In the genomic region with DNA sequence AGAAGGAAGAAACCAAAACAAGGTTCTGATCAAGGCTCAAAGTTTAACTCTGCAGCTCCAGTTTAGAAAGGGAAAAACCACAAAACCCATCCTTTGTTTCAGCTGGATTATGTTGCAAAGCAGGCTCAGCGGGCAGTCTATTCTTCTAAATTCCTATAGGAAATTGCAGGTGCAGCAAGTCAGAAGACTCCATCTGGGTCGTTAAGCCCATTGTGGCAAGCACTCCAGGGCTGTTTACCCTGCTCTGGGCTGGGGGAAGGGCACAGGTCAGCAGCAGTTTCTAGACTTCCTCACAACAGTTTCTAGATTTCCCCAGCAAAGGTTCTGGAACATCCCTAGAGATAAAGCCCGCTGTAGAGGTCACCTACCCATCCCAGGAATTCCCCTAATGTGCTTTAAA, we compare ENCODE assay signal across 33 mouse cellular contexts. TPM values are rescaled to one million over a fixed set of nuclear protein-coding genes. Genes with fewer than 3 reads are reported as not detected.
A peak's percentile ranks its signal among the peaks of the same experiment; 100 is the strongest.
DNase-seq lines count a peak whose midpoint lies in the region; ATAC-seq and TF ChIP-seq lines count a peak whose summit lies in the region.
"Had no signal": no experiment of that assay in that cellular context is flagged by ENCODE, and none has a peak within 500 bp of the region (broad histone marks: within the 10 kb centered on the region; RNA-seq: fewer than 3 reads in every experiment).

No protein-coding gene starts in this region.

- no peak overlapping the region for H3K27ac ChIP-seq in hindbrain, embryonic 16.5 days (ENCODE audit: low read depth, low read length)
- H3K27ac ChIP-seq in hindbrain, embryonic 11.5 days (ENCODE audit: low read depth, low read length): no peak overlapping the region
- H3K27ac ChIP-seq in ES-Bruce4 (ENCODE audit: insufficient read depth, low read length): peak overlapping the region; percentile 96
- H3K27ac ChIP-seq: embryonic facial prominence, embryonic 12.5 days; forebrain, embryonic 12.5 days; heart, embryonic 10.5 days; heart, embryonic 15.5 days; hindbrain, embryonic 13.5 days; limb, embryonic 10.5 days; limb, embryonic 15.5 days; liver, embryonic 13.5 days; midbrain, embryonic 13.5 days; stomach, postnatal 0 days had no signal

- no peak for TF ChIP-seq CTCF in ES-Bruce4 (IDR thresholded peaks at IDR 0.05; ENCODE audit: low read depth, low read length)

- H3K36me3 ChIP-seq in hindbrain, embryonic 16.5 days (ENCODE audit: control insufficient read depth, insufficient read depth, low read length): no peaks in the 10 kb centered on the region
- no peaks in the 10 kb centered on the region for H3K36me3 ChIP-seq in hindbrain, embryonic 11.5 days (ENCODE audit: control insufficient read depth, insufficient read depth, low read length)
- no peaks in the 10 kb centered on the region for H3K36me3 ChIP-seq in ES-Bruce4 (ENCODE audit: control insufficient read depth, insufficient read depth, low read length, poor library complexity, severe bottlenecking)
- H3K36me3 ChIP-seq: embryonic facial prominence, embryonic 12.5 days; forebrain, embryonic 12.5 days; heart, embryonic 10.5 days; heart, embryonic 15.5 days; hindbrain, embryonic 13.5 days; limb, embryonic 10.5 days; limb, embryonic 15.5 days; liver, embryonic 13.5 days; midbrain, embryonic 13.5 days had no signal

- H3K4me1 ChIP-seq in hindbrain, embryonic 16.5 days (ENCODE audit: control insufficient read depth, insufficient read depth, low read depth, low read length): no peaks in the 10 kb centered on the region
- H3K4me1 ChIP-seq in hindbrain, embryonic 11.5 days (replicated peaks; ENCODE audit: control insufficient read depth, insufficient read depth, low read length): no peaks in the 10 kb centered on the region
- H3K4me1 ChIP-seq in ES-Bruce4 (ENCODE audit: control insufficient read depth, insufficient read depth, low read length): peaks cover 3% of the 10 kb centered on the region
- H3K4me1 ChIP-seq: limb, embryonic 15.5 days had no signal

- no peak overlapping the region for H3K4me2 ChIP-seq in hindbrain, embryonic 16.5 days (ENCODE audit: low read length)
- no peak overlapping the region for H3K4me2 ChIP-seq in hindbrain, embryonic 11.5 days (replicated peaks; ENCODE audit: low read depth, low read length)
- H3K4me2 ChIP-seq: embryonic facial prominence, embryonic 12.5 days; forebrain, embryonic 12.5 days; heart, embryonic 15.5 days; hindbrain, embryonic 13.5 days; limb, embryonic 15.5 days; liver, embryonic 13.5 days; midbrain, embryonic 13.5 days had no signal

- 0 out of 2 replicates have a peak, but pooled peaks have one; percentile 4 for ATAC-seq in hindbrain, embryonic 16.5 days
- ATAC-seq in hindbrain, embryonic 11.5 days (ENCODE audit: low FRiP score): no peak
- ATAC-seq: intestine, postnatal 0 days; lung, postnatal 0 days; midbrain, embryonic 13.5 days had no signal

- H3K27me3 ChIP-seq in hindbrain, embryonic 16.5 days (replicated peaks; ENCODE audit: control insufficient read depth, insufficient read depth, low read length): no peaks in the 10 kb centered on the region
- no peaks in the 10 kb centered on the region for H3K27me3 ChIP-seq in hindbrain, embryonic 11.5 days (ENCODE audit: control insufficient read depth, insufficient read depth, low read length)
- H3K27me3 ChIP-seq in ES-Bruce4 (ENCODE audit: control insufficient read depth, insufficient read depth, low read length, poor library complexity, severe bottlenecking): no peaks in the 10 kb centered on the region
- H3K27me3 ChIP-seq: embryonic facial prominence, embryonic 12.5 days; forebrain, embryonic 12.5 days; heart, embryonic 15.5 days; hindbrain, embryonic 13.5 days; limb, embryonic 15.5 days; liver, embryonic 13.5 days; megakaryocyte, embryonic 14.5 days; midbrain, embryonic 13.5 days had no signal

- H3K9ac ChIP-seq in hindbrain, embryonic 16.5 days (ENCODE audit: low read depth, low read length): no peak overlapping the region
- H3K9ac ChIP-seq in hindbrain, embryonic 11.5 days (ENCODE audit: low read depth, low read length): no peak overlapping the region
- H3K9ac ChIP-seq in ES-Bruce4 (ENCODE audit: low read depth, poor library complexity, severe bottlenecking): peak overlapping the region; percentile 74; the same call in 1 of the 2 replicates
- H3K9ac ChIP-seq: embryonic facial prominence, embryonic 12.5 days; forebrain, embryonic 12.5 days; heart, embryonic 15.5 days; hindbrain, embryonic 13.5 days; limb, embryonic 15.5 days; liver, embryonic 13.5 days; midbrain, embryonic 13.5 days had no signal

- H3K4me3 ChIP-seq in hindbrain, embryonic 16.5 days (ENCODE audit: low read length): no peak overlapping the region
- H3K4me3 ChIP-seq in hindbrain, embryonic 11.5 days (ENCODE audit: low read depth, low read length): no peak overlapping the region
- no peak overlapping the region for H3K4me3 ChIP-seq in ES-Bruce4 (ENCODE audit: low read depth, low read length)
- H3K4me3 ChIP-seq: embryonic facial prominence, embryonic 12.5 days; forebrain, embryonic 12.5 days; heart, embryonic 10.5 days; heart, embryonic 15.5 days; hindbrain, embryonic 13.5 days; limb, embryonic 10.5 days; limb, embryonic 15.5 days; liver, embryonic 13.5 days; megakaryocyte, embryonic 14.5 days; midbrain, embryonic 13.5 days had no signal

- peak; percentile 25 for DNase-seq in embryo, embryonic 10.5 days (ENCODE audit: low spot score)
- no peak for DNase-seq in embryo, embryonic 11 days
- DNase-seq in hindbrain, embryonic 11.5 days (ENCODE audit: low spot score): no peak
- peak; percentile 76 for DNase-seq in WW6 (ENCODE audit: low read depth, low spot score)
- DNase-seq in retina, postnatal 1 day: no peak
- DNase-seq: adrenal gland, adult 8-10 months; cerebellum, adult 8-10 months; gastrocnemius, postnatal 14 days; kidney, adult 9 months; kidney, postnatal 10 days; layer of hippocampus, postnatal 36 days; liver, embryonic 13.5 days; lung, adult 18-20 months; lung, postnatal 4 days; right cerebral cortex, adult 18-20 months; thymus, postnatal 4 days had no signal

- no peak for TF ChIP-seq POLR2A in ES-Bruce4 (IDR thresholded peaks at IDR 0.05; ENCODE audit: insufficient read depth, low read length)

- H3K9me3 ChIP-seq in hindbrain, embryonic 16.5 days (ENCODE audit: control insufficient read depth, low read length): no peaks in the 10 kb centered on the region
- H3K9me3 ChIP-seq in hindbrain, embryonic 11.5 days (ENCODE audit: control insufficient read depth, low read length): no peaks in the 10 kb centered on the region
- H3K9me3 ChIP-seq in ES-Bruce4 (replicated peaks; ENCODE audit: control insufficient read depth, insufficient read depth, low read length, poor library complexity, severe bottlenecking): no peaks in the 10 kb centered on the region
- H3K9me3 ChIP-seq: embryonic facial prominence, embryonic 12.5 days; forebrain, embryonic 12.5 days; heart, embryonic 10.5 days; heart, embryonic 15.5 days; hindbrain, embryonic 13.5 days; limb, embryonic 10.5 days; limb, embryonic 15.5 days; liver, embryonic 13.5 days; megakaryocyte, embryonic 14.5 days; midbrain, embryonic 13.5 days had no signal

- TF ChIP-seq EP300 in ES-Bruce4 (IDR thresholded peaks at IDR 0.05; ENCODE audit: insufficient read depth, low read depth, low read length): peak; percentile 100

- WGBS in hindbrain, embryonic 16.5 days: 10% methylated on average over 3 of the region's 3 CpGs
- WGBS in hindbrain, embryonic 11.5 days: 13% methylated on average over 3 of the region's 3 CpGs

RNA-seq across cellular contexts. Expression of gene Gm10203, which starts 1.1 kb away (rescaled TPM):
- not detected in 2 replicates for polyA plus RNA-seq in hindbrain, embryonic 16.5 days (2015; fragmentation: Nextera tagmentation; extraction: Ambion mirVana)
- not detected in 2 replicates for polyA plus RNA-seq in hindbrain, embryonic 11.5 days (2014; fragmentation: Nextera tagmentation; extraction: Ambion mirVana)
- polyA plus RNA-seq in ES-Bruce4 (2011; ENCODE audit: insufficient read depth, insufficient read length, low read depth, missing spikeins): not detected in 2 replicates
- polyA plus RNA-seq: embryonic facial prominence, embryonic 12.5 days; forebrain, embryonic 12.5 days; heart, embryonic 10.5 days; heart, embryonic 15.5 days; hindbrain, embryonic 13.5 days; intestine, postnatal 0 days; large intestine, adult 2 months; limb, embryonic 10.5 days; limb, embryonic 15.5 days; liver, embryonic 13.5 days; lung, postnatal 0 days; midbrain, embryonic 13.5 days; spleen, adult 2 months; stomach, postnatal 0 days; thymus, postnatal 0 days had no signal

RNA-seq across cellular contexts. Expression of gene Etfbkmt, which starts 8.5 kb away (rescaled TPM):
- polyA plus RNA-seq in hindbrain, embryonic 16.5 days (2015; fragmentation: Nextera tagmentation; extraction: Ambion mirVana): 7.6 and 8.0 TPM in 2 replicates
- polyA plus RNA-seq in hindbrain, embryonic 11.5 days (2014; fragmentation: Nextera tagmentation; extraction: Ambion mirVana): 8.8 and 8.9 TPM in 2 replicates
- 24.5 and 25.8 TPM in 2 replicates for polyA plus RNA-seq in ES-Bruce4 (2011; ENCODE audit: insufficient read depth, insufficient read length, low read depth, missing spikeins)

RNA-seq across cellular contexts. Expression of gene Dennd5b, which starts 29.6 kb away (rescaled TPM):
- 10.9 and 11.0 TPM in 2 replicates for polyA plus RNA-seq in hindbrain, embryonic 16.5 days (2015; fragmentation: Nextera tagmentation; extraction: Ambion mirVana)
- polyA plus RNA-seq in hindbrain, embryonic 11.5 days (2014; fragmentation: Nextera tagmentation; extraction: Ambion mirVana): 18.0 and 30.0 TPM in 2 replicates
- polyA plus RNA-seq in ES-Bruce4 (2011; ENCODE audit: insufficient read depth, insufficient read length, low read depth, missing spikeins): 13.2 and 14.3 TPM in 2 replicates

RNA-seq across cellular contexts. Expression of gene Amn1, which starts 57.4 kb away (rescaled TPM):
- polyA plus RNA-seq in hindbrain, embryonic 16.5 days (2015; fragmentation: Nextera tagmentation; extraction: Ambion mirVana): 89.8 and 93.6 TPM in 2 replicates
- polyA plus RNA-seq in hindbrain, embryonic 11.5 days (2014; fragmentation: Nextera tagmentation; extraction: Ambion mirVana): 70.0 and 71.1 TPM in 2 replicates
- polyA plus RNA-seq in ES-Bruce4 (2011; ENCODE audit: insufficient read depth, insufficient read length, low read depth, missing spikeins): 26.2 and 30.4 TPM in 2 replicates

Comparison
In these comparisons a context has a peak if more than half of its experiments do, and no peak if none do; other contexts are left out.
1. DNase-seq: peak in embryo, embryonic 10.5 days (single experiment) and WW6 (single experiment); none in embryo, embryonic 11 days (single experiment), hindbrain, embryonic 11.5 days (single experiment) and retina, postnatal 1 day (single experiment).